Mouse (Mus musculus) embryo, embryonic 10.5 days (tissue): ENCODE measurements at regions not wholly inside any gene's neighbourhood (a gene's known extent, or its start where the extent isn't known, plus 50 kb on each side); places are given as distances from the start of the nearest gene placed in this dataset.
"Not testable (repeated sequence)": the region's sequence is repeated elsewhere in the genome, so short reads cannot be mapped to it uniquely, and the experiment has no call there.

ENCODE experiments used
- DNase-seq: peaks from one replicate; pipeline ENCODE4 v3.0.0-alpha.2; 2015; ENCODE audit warnings: low spot score

DNA sequence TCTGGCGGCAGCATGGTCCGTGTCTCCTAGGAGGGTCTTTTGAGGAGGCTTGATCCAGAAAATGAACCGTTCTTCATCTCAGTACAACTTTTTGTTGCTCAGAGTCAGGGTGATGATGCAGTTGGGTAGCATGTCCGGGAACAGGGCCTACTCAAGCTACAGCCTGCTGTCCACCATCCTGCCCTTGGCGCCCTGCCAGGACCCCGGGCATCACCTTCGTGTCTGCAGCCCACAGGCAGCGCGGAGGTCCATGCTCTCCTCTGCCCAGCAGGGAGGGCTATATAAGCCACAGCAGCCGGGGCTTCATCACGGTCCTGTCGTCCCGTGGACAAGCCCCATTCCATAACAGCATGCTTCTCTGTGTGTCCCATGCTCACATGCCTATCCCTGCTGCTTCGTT lies 107.1 kb upstream of the Klf3 start:
- no peak for DNase-seq

DNA sequence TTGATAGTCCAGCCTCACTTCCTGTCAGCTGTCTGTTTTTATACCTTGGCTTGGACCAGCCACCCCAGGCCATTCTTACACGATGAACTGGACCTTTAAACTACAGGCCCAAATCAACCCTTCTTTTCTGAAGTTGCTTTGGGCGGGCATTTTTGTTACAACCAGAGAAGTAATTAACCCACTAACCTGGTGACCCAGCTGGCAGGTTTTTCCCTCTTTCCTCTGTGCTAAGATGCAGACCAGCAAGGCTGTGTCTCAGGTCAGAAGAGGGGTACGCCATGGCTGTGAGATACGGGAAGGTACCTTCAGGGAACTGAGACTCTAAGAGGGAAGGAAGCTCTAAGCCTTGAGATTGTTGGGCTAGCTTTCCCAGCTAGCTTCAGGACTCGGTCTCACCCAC lies 105.7 kb upstream of the Klf3 start:
- no peak for DNase-seq

DNA sequence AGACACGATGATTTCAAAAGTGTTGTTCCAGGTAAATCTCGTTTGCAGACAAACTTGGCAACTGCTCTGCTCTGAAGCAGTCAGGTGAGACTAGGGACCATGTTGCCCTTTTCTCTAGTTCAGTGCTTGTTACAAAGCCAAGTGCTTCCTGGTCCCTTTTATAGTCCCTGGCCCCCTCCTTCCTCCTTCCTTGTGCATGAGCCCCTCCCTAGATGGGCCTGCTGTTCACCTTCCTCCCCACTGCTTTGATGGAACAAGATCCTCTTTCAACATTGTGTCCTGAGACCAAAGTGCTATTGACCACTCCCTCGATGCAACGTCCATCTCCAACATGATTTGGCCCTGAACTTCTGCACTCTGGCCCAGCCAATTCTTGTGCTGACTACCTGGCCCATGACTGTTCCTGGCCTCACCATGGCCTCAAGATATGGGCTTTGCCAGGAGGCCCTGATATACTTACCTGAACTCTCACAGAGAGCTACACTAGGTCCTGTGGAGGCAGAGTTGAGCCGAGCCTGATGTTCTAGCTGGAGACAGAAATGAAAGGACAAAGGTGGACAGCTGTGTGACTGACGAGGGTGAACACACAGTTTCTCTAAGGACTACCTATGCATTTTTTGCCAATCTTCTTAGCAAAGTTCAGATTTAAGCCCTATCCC lies 104.6 kb upstream of the Klf3 start:
- DNase-seq: no peak

DNA sequence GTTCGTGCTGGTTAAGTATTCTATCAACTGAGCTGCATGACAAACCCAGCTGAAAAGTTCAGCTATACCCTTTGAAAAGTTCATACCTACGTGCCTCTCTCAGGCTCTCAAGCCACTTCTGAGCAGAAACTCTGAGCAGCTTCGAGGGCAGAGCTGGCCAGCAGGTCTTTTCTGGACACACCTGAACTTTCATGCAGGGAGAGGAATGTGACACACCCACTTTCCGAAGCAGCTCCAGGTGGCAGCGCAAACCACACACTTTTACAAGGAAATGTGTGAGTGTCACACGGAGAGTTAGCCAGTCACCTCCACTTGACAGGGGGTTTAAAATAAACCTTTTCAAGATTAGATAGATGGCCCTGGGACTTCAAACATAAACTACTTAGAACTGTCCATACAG lies 103.2 kb upstream of the Klf3 start:
- no peak for DNase-seq

DNA sequence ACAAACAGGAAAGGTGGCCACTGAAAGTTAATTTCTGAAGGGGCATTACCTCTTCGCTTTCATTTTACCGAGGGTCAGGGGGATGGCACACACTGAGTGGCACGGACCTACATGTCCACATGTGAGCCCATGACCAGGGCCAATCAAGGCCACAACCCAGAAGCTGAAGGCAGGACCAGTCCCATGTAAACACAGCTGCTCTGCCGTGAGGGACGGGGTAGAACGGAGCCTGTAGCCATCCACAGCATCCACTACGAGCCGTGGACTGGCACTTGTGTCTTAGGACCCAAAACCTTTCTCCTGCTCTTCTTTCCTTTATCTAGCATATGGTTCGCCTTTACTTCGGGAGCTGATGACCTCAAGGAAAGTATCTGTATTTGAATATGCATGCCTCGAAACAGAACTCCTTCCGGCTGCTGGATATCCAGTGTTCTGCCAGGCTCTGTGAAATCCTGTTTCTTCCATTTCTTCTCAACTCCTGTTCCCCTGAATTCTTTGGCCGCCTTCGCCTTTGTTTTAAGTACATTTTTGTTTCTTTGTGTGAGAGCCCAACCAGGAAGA lies 101.9 kb upstream of the Klf3 start:
- DNase-seq: no peak

DNA sequence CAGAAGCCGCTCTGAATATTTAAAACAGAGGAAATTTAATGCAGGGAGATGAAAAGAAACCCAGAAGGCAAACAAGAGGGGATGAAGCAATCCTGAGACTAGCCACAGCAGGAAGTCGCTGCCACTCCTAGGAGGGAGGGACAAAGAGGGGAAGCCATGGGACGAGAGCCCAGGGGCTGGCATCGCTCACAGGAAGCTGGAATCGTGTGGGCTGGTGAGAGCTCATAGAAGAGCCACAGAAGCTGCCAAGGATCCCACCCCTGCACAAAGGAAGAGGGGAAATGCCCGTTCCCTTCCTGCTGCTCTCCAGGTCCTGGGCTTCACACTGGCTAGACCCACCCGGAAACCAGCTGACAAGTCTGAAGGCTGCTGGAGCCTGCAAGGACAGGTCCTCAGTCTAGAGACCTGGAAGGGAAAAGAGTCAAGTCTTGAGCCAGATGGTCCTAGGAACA lies 101.4 kb upstream of the Klf3 start:
- DNase-seq: peak; percentile 41

DNA sequence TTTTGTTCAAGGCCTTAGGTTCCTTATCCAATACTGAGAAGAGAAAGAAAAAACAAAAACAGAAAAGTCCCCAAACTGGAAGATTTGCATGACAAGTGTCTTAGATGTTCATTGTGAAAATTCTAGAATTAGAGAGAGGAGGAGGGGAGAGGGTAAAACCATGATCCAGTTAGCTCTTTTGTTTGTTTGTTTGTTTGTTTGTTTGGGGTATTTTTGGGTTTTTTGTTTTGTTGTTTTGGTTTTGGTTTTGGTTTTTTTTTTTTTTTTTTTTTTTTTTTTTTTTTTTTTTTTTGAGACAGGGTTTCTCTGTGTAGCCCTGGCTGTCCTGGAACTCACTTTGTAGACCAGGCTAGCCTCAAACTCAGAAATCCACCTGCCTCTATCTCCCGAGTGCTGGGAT lies 100.8 kb upstream of the Klf3 start:
- not testable (repeated sequence) for DNase-seq

DNA sequence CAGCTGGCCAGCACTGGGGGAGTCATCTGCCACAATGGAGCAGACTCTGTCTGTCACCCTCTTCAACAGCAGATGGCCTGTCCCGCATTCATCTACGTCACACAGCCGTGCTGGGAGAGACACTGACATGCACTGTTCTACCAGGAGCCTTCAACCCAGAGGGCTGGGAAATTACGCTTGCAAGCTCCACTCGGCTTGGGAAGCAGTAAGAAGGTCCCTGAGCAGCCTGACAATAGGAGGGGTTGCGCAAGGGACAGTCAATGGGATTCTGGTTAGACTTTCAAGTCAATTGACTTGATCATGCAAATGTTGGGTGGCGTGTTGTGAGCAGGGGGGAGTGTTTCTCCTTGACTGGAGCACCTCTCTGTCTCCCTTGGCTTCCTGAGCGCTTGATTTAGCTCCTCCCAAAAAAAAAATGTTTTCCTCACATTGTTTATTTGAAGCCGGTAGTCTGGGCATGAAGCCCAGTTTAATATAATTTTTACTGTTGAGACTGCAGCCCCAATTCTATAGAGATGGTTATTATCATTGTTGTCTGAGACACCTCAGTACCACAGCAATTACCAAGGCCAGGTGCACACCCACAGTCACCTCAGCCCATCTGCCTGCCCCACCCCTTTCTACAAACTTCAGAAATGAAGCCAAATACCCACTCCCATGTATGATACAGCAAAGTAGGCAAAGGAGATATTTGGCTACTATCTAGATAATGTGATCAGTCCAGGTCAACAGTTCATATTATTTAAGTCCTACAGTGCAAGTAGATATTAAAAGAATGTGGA lies 99.9 kb upstream of the Klf3 start:
- DNase-seq: peak; percentile 59

DNA sequence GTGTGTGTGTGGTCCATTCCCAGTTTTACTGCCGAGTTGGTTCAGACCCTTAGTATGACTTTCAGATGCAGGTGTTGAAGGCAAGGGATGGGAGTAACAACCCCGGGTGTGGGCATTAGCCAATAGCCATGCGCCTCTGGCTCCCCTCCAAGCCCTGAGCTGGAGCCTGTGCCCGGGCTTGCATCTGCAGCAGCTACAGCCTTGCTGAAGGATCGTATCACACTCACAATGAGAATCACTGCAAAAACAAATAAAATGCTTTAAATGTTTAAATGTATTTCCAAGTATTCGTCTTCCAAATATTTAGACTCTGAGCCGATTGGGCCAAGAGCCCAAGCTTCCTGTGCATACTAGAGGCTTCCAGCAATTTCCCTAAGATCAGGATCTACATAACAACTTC lies 99.0 kb upstream of the Klf3 start:
- DNase-seq: no peak

DNA sequence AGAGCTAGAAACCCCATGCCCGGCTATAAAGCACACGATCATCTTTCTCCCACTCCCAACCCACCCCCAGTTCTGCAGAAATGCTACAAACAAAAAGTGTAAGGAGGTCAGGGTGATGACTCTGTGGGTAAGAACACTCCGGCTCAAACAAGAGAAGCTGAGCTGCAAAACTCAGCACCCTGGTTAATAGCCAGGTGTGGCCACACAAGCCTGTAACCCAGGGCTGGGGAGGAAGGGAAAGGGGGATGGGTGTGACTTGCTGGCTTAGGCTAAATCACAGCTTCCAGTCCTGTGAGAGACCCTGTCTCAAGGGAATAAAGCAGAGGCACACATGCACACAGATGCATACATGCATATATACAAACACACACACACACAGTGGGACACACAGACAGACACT lies 96.6 kb upstream of the Klf3 start:
- DNase-seq: no peak

DNA sequence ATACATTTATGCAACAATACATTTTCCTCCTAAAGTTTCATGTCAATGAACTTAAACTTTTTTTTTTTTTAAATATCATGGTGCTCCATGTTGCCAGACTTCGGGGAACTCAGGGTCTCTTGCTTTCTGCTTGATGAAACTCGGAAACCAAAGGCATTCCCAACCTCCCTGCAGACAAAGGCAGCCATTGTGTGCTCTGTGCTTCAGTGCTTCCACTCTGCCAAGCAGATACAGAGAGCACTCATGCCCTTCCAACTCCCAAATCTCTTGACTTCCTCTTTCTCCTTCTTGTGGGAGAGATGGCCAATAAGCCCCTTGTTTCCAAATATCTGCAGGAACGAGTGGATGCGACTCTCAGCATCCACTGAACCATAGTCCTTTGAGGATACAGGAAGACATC lies 94.0 kb upstream of the Klf3 start:
- DNase-seq: peak; percentile 68

DNA sequence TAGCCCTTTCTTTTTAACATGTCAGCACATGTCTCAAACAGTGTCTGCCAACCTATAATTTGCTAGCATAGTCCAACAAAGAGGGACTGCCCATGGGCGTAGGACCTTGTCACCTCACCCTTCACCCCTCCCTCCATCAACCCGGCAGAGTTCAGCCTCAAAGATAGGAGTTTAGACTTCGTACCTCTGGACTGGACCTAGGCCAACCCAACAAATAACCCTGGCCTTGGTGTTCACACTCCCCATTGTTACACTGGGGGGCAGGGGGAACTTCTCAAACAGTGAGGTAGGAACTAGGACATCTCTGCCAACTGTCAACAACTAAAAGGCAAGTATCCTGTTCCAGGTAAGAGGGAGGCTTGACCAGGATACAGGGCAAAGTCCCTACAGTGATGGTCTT lies 93.0 kb upstream of the Klf3 start:
- DNase-seq: no peak

DNA sequence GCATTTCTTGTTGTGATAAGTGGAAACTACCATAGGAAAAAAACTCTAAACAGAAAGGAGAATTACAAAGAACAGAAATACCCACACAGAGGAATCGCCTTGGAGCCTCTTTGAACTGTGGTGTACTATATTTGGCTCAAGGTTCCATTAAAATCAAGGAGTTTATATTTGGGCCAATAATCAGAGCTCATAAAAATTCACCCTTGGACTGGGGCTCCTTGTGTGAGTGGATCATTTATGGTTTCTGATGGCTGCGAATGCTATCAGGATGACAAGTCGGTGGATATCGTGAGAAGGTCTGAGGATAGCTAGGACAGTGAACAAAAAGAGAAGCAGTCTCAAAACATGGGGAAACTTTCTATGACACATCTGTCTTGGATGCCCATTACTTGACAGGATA lies 92.2 kb upstream of the Klf3 start:
- DNase-seq: no peak

DNA sequence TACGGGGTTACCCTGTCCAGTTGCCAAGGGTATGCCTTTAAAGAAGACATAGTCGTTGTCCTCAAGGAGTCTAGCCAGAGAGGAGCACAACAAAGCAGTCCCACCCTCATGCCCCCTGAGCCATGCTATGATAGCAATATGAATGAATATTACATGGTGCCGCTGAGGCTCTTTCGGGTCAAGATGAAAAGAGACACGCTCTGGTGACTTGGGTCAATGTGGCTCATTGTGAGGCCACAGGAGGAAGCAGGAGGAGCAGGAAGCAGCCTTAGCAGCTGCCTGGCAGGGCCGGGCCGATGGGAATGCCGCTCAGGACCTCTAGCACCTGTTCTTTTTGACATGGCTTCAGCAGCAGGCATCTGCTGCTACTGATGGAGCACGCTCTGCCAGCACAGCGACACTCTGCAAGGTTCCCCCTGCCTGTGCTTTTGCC lies 89.0 kb upstream of the Klf3 start:
- DNase-seq: peak; percentile 58

DNA sequence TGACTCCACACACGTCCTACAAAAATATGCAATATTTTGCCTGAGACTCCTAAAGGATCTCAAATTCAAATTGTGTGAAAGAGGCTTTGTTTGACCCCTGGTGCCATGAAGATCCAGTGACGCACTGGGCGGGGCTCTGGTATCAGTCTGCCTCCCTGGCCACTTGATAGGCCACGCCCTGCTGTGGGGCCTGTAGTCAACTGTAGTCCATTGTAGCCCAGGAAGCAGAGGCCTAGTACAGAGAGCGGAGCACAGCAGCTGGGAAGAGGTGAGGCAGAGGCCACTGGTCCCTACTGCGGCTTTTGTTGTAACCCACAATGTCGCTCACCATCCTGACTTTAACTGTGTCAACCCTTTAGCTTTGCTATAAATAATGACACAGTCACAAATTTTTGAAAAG lies 88.5 kb upstream of the Klf3 start:
- DNase-seq: peak; percentile 81

DNA sequence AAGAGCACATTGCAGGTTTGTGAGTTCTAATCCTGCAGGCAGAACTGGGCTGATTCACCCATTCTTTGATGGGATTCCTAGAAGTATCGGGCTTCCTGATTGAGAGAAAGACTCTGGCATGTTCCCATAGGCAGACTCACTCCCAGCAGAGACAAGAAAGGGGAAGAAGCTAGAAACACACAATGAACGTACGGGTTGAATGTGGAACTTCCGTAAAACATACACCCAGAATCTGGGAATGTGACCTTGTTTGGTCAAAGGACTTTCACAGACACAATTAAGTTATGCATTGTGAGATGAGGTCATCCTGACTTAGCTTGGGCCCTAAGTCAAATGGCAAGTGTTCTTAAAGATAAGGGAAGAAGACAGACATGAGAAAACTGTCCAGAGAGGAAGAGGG lies 86.6 kb upstream of the Klf3 start:
- no peak for DNase-seq

DNA sequence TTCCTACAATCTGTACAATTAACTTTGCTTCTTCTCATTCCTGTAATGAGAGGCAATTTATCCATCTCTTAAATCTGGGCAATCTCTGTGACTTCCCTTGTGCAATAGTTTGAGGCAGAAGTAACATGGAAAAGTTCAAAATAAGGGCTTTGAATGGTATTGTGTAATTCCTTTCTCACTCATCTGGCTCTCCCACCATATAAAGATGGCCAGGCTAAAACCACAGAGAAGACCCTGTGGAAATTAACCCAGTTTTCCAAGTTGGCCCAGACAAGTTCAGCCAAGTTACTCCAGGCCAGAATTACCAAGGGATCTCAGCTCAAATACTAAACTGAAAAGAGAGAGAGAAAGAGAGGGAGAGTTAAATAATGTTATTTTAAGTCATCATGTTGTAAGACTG lies 81.0 kb upstream of the Klf3 start:
- no peak for DNase-seq

DNA sequence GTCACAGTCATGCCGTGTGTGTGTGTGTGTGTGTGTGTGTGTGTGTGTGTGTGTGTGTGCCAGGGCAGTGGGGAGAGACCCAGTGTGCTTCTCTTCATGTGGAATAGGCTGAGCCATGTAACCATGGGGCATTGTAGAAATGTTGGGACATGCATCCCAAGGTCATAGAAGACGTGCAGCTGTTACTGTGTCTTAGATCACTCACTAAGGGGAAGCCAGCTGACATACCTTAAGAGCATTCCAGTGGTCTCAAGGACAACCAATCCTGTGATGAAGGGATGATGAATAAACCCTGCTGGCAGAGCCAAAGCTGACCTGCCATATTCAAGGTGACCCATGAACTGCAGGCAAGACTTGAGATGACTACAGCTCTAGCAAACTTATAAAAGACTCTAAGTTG lies 75.3 kb upstream of the Klf3 start:
- DNase-seq: no peak

DNA sequence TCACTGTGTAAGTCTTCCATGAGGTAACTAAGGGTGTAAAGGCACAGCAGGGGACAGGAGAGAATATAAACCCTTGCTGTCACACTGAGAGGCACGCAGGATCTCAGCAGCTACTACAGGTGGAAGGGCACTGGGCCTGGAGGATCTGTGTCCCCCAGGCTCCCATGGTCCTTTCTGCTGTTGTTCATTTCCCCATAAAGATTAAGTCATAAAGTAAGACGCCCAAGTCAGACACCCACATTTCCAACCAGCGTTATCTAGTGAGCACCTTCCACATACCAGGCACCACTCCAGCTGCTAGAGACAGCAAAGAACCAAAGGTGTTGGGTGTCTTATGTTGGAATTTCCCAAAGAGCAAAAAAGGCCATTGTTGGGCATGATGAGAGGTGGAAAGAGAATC lies 70.8 kb upstream of the Klf3 start:
- no peak for DNase-seq

DNA sequence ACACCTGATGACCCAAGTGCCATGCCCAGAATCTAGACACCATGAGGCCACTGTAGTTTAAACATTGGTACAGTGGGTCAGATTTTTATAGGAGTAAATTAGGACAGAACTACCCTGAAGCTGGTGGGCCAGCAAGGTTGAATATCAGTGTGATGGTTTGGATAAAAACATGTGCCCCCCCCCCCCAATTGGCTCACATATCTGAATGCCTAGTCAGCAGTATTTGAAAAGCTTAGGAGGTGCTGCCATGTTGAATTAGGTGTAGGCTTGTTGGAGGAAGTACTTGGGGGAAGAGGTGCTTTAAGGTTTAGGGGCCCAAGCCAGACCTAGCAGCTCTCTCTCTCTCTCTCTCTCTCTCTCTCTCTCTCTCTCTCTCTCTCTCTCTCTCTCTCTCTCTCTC lies 66.2 kb upstream of the Klf3 start:
- no peak for DNase-seq

DNA sequence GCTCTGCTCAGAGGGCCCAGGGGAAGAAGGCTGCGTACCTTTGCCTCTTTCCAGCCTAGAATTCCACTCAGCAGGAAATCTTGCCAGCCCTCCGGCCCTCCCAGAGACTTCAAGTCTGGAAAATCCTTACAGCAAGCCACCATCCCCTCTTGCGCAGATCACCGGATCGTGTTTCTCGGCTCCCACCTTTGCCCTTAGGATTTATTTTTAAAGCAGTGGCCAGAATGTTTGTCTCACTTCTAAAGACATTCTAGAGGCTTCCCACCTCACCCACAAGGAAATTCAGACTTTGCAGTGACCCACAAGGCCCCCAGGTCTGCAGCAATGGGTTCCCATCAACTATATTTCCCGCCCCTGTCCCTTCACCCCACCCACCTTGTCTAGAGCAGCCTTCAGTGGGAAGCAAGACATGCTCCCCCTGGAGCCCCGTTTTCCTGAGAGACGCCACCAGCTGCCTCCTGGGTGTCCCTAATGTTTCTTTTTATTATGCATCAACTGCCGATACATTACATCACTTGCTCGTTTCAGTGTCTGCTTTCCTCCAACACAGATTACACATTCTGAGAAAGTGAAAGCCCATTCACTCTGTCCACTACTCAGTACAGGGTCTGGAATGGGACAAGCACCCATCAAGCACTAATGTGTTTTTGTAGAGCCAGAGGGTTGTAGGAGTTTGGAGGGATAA lies 65.0 kb upstream of the Klf3 start:
- DNase-seq: peak; percentile 64

DNA sequence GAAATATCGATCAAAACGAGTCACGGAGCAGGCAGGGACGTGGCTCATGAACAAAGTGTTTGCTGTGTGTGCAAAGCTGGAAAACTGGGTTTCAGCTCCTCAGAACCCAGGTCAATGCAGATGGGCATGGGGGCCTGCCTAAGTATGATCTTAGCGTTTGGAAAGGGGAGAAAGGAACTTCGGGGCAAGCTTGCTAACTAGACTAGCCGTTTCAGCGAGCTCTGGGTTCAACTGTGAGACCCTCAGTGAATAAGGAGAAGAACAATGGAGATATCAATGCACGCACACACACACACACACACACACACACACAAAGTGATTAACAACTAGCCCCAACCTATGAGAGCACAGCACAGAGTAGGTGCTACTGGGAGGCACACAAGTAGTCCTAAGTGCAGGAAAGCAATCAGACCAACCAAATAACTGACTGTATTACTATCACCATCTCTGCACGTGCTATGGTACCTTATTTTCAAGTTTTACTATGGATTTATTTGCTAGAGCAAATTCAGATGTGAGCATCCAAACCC lies 64.3 kb upstream of the Klf3 start:
- DNase-seq: peak; percentile 50
